Mouse (Mus musculus): ENCODE results near the gene Anks1b.

GRCm38 (mm10) chr10:90235273-90235672 lies 362.0 kb downstream of the Anks1b start:
- TF ChIP-seq CTCF (IDR thresholded peaks at IDR 0.05; ENCODE audit: extremely low read depth, insufficient read length, insufficient replicate concordance, low read depth, low read length), result no peak
- TF ChIP-seq POLR2A (IDR thresholded peaks at IDR 0.05; ENCODE audit: low read depth, low read length), result no peak

Measured in small intestine, adult 2 months (tissue).